Mouse (Mus musculus) thymus, postnatal 4 days (tissue): ENCODE measurements around the gene Tex38.

Experiments
- DNase-seq: peaks from one replicate; pipeline ENCODE4 v3.0.0; 2021

Gene Tex38

GRCm38 (mm10) chr4:115780918-115781317 is at the start of gene Tex38:
TSS of gene Tex38 (minus strand) at chr4:115781018.
- DNase-seq = no peak

GRCm38 (mm10) chr4:115830491-115830890 is 49.7 kb upstream of the Tex38 start:
- DNase-seq = no peak

- DNase-seq = no peak
Measured at GRCm38 (mm10) chr4:115828572-115828902, 47.7 kb upstream of the Tex38 start.

- peak; percentile 74 for DNase-seq
Measured at GRCm38 (mm10) chr4:115827888-115828571, 47.2 kb upstream of the Tex38 start, which contains the start of gene Mob3c. TSS of gene Mob3c (plus strand) at chr4:115828092.

- DNase-seq = peak; percentile 26
Measured at GRCm38 (mm10) chr4:115827535-115827887, 46.7 kb upstream of the Tex38 start.

GRCm38 (mm10) chr4:115827066-115827465 is 46.2 kb upstream of the Tex38 start:
- DNase-seq = no peak

GRCm38 (mm10) chr4:115825271-115825670 is 44.5 kb upstream of the Tex38 start:
- DNase-seq = no peak

- no peak for DNase-seq
Measured at GRCm38 (mm10) chr4:115824178-115824577, 43.4 kb upstream of the Tex38 start.

GRCm38 (mm10) chr4:115821928-115822327 is 41.1 kb upstream of the Tex38 start:
- DNase-seq = no peak

GRCm38 (mm10) chr4:115821431-115821830 is 40.6 kb upstream of the Tex38 start:
- no peak for DNase-seq

GRCm38 (mm10) chr4:115820944-115821343 is 40.1 kb upstream of the Tex38 start:
- DNase-seq = no peak

- DNase-seq = no peak
Measured at GRCm38 (mm10) chr4:115820199-115820598, 39.4 kb upstream of the Tex38 start.

- no peak for DNase-seq
Measured at GRCm38 (mm10) chr4:115815606-115816005, 34.8 kb upstream of the Tex38 start.

GRCm38 (mm10) chr4:115812326-115812725 is 31.5 kb upstream of the Tex38 start:
- DNase-seq = no peak

GRCm38 (mm10) chr4:115799981-115800380 is 19.2 kb upstream of the Tex38 start:
- DNase-seq = no peak

- DNase-seq = no peak
Measured at GRCm38 (mm10) chr4:115795360-115795759, 14.5 kb upstream of the Tex38 start.

GRCm38 (mm10) chr4:115790864-115791263 is 10.0 kb upstream of the Tex38 start:
- DNase-seq = no peak

GRCm38 (mm10) chr4:115785511-115786034 is 4.8 kb upstream of the Tex38 start:
- DNase-seq = no peak

- peak; percentile 86 for DNase-seq
Measured at GRCm38 (mm10) chr4:115784769-115785510, 4.1 kb upstream of the Tex38 start, which contains the start of gene Atpaf1. TSS of gene Atpaf1 (plus strand) at chr4:115784812.

GRCm38 (mm10) chr4:115782026-115782805 is 1.4 kb upstream of the Tex38 start:
- DNase-seq = no peak

GRCm38 (mm10) chr4:115780269-115780668 is 549 bp downstream of the Tex38 start:
- no peak for DNase-seq

- no peak for DNase-seq
Measured at GRCm38 (mm10) chr4:115777627-115778026, 3.2 kb downstream of the Tex38 start.

GRCm38 (mm10) chr4:115775056-115775455 is 5.8 kb downstream of the Tex38 start:
- DNase-seq = no peak
